Mouse (Mus musculus): ENCODE data around the gene Lrrk1. TPM values are rescaled to one million over a fixed set of nuclear protein-coding genes. Genes with fewer than 3 reads are reported as not detected.

The Lrrk1 gene
- total RNA-seq, 1 experiment = 7.4 TPM

GRCm38 (mm10) chr7:66253975-66254651 is 134.0 kb downstream of the Lrrk1 start:
- Histone ChIP-seq H3K9me3 (ENCODE audit: control insufficient read depth, insufficient read depth, low read depth, low read length) (no peaks in the 10 kb centered on the region), H3K27ac (ENCODE audit: insufficient read depth, low read depth, low read length, poor library complexity, severe bottlenecking) (no peak overlapping the region), H3K4me3 (ENCODE audit: insufficient read depth in 1 of 2, low read depth in 1 of 2, low read length in 2 of 2, poor library complexity in 1 of 2, severe bottlenecking in 1 of 2) (no peak overlapping the region), H3K9ac (ENCODE audit: insufficient read depth, low read depth, low read length, poor library complexity, severe bottlenecking) (no peak overlapping the region), H3K4me1 (ENCODE audit: control insufficient read depth in 2 of 2, insufficient read depth in 2 of 2, low read length in 2 of 2, poor library complexity in 1 of 2) (0 out of 4 replicates have a peak, but pooled peaks cover 0 to 1% of the 10 kb centered on the region in 2 experiments), H3K36me3 (ENCODE audit: control insufficient read depth, insufficient read depth, low read length, poor library complexity, severe bottlenecking) (no peaks in the 10 kb centered on the region)
- TF ChIP-seq ZNF384 (IDR thresholded peaks at IDR 0.05; ENCODE audit: low read depth, low read length) (no peak), ZC3H11A (IDR thresholded peaks at IDR 0.05; ENCODE audit: borderline replicate concordance, low read depth, low read length) (no peak)
- DNase-seq (ENCODE audit: low read depth, low spot score) = no peak
- in situ Hi-C loops (cut with MboI; ENCODE audit: low sequenced_read_pairs in 2 of 2, unreplicated experiment in 2 of 2) = no loop called here

GRCm38 (mm10) chr7:66250030-66250429 is 138.1 kb downstream of the Lrrk1 start:
- H3K27ac ChIP-seq (ENCODE audit: insufficient read depth, low read depth, low read length, poor library complexity, severe bottlenecking) = no peak overlapping the region
- H3K4me1 ChIP-seq (ENCODE audit: control insufficient read depth in 2 of 2, insufficient read depth in 2 of 2, low read length in 2 of 2, poor library complexity in 1 of 2) = no peaks in the 10 kb centered on the region
- no peak overlapping the region for H3K4me3 ChIP-seq (ENCODE audit: insufficient read depth in 1 of 2, low read depth in 1 of 2, low read length in 2 of 2, poor library complexity in 1 of 2, severe bottlenecking in 1 of 2)
- no peak overlapping the region for H3K9ac ChIP-seq (ENCODE audit: insufficient read depth, low read depth, low read length, poor library complexity, severe bottlenecking)
- H3K36me3 ChIP-seq (ENCODE audit: control insufficient read depth, insufficient read depth, low read length, poor library complexity, severe bottlenecking) = no peaks in the 10 kb centered on the region
- in situ Hi-C loops (cut with MboI; ENCODE audit: low sequenced_read_pairs in 2 of 2, unreplicated experiment in 2 of 2) = no loop called here
- TF ChIP-seq HCFC1 (IDR thresholded peaks at IDR 0.05; ENCODE audit: borderline replicate concordance, insufficient read depth, low read length) (no peak), ZC3H11A (IDR thresholded peaks at IDR 0.05; ENCODE audit: borderline replicate concordance, low read depth, low read length) (0 out of 2 replicates have a peak, but pooled peaks have one; percentile 17)
- DNase-seq (ENCODE audit: low read depth, low spot score) = peak; percentile 44
- no peaks in the 10 kb centered on the region for H3K9me3 ChIP-seq (ENCODE audit: control insufficient read depth, insufficient read depth, low read depth, low read length)

GRCm38 (mm10) chr7:66249426-66249825 is 138.7 kb downstream of the Lrrk1 start:
- Histone ChIP-seq H3K9ac (ENCODE audit: insufficient read depth, low read depth, low read length, poor library complexity, severe bottlenecking) (no peak overlapping the region), H3K36me3 (ENCODE audit: control insufficient read depth, insufficient read depth, low read length, poor library complexity, severe bottlenecking) (no peaks in the 10 kb centered on the region), H3K27ac (ENCODE audit: insufficient read depth, low read depth, low read length, poor library complexity, severe bottlenecking) (no peak overlapping the region), H3K4me3 (ENCODE audit: insufficient read depth in 1 of 2, low read depth in 1 of 2, low read length in 2 of 2, poor library complexity in 1 of 2, severe bottlenecking in 1 of 2) (no peak overlapping the region), H3K9me3 (ENCODE audit: control insufficient read depth, insufficient read depth, low read depth, low read length) (no peaks in the 10 kb centered on the region), H3K4me1 (ENCODE audit: control insufficient read depth in 2 of 2, insufficient read depth in 2 of 2, low read length in 2 of 2, poor library complexity in 1 of 2) (no peaks in the 10 kb centered on the region)
- in situ Hi-C loops (cut with MboI; ENCODE audit: low sequenced_read_pairs in 2 of 2, unreplicated experiment in 2 of 2) = no loop called here
- DNase-seq (ENCODE audit: low read depth, low spot score) = no peak
- TF ChIP-seq ZC3H11A (IDR thresholded peaks at IDR 0.05; ENCODE audit: borderline replicate concordance, low read depth, low read length) = no peak
- TF ChIP-seq ZNF384 (IDR thresholded peaks at IDR 0.05; ENCODE audit: low read depth, low read length) = no peak
- TF ChIP-seq HCFC1 (IDR thresholded peaks at IDR 0.05; ENCODE audit: borderline replicate concordance, insufficient read depth, low read length) = no peak
- no peak for TF ChIP-seq MAFK (IDR thresholded peaks at IDR 0.05; ENCODE audit: insufficient read depth, low read depth, low read length)
- no peak for TF ChIP-seq CHD2 (IDR thresholded peaks at IDR 0.05; ENCODE audit: low read depth, low read length)

GRCm38 (mm10) chr7:66249020-66249419 is 139.1 kb downstream of the Lrrk1 start:
- no peak for DNase-seq (ENCODE audit: low read depth, low spot score)
- no peak overlapping the region for H3K4me3 ChIP-seq (ENCODE audit: insufficient read depth in 1 of 2, low read depth in 1 of 2, low read length in 2 of 2, poor library complexity in 1 of 2, severe bottlenecking in 1 of 2)
- in situ Hi-C loops (cut with MboI; ENCODE audit: low sequenced_read_pairs in 2 of 2, unreplicated experiment in 2 of 2) = no loop called here
- H3K9me3 ChIP-seq (ENCODE audit: control insufficient read depth, insufficient read depth, low read depth, low read length) = no peaks in the 10 kb centered on the region
- TF ChIP-seq ZNF384 (IDR thresholded peaks at IDR 0.05; ENCODE audit: low read depth, low read length) = no peak
- TF ChIP-seq MAFK (IDR thresholded peaks at IDR 0.05; ENCODE audit: insufficient read depth, low read depth, low read length) = no peak
- no peak for TF ChIP-seq CHD2 (IDR thresholded peaks at IDR 0.05; ENCODE audit: low read depth, low read length)
- TF ChIP-seq ZC3H11A (IDR thresholded peaks at IDR 0.05; ENCODE audit: borderline replicate concordance, low read depth, low read length) = no peak
- no peak for TF ChIP-seq HCFC1 (IDR thresholded peaks at IDR 0.05; ENCODE audit: borderline replicate concordance, insufficient read depth, low read length)
- no peaks in the 10 kb centered on the region for H3K4me1 ChIP-seq (ENCODE audit: control insufficient read depth in 2 of 2, insufficient read depth in 2 of 2, low read length in 2 of 2, poor library complexity in 1 of 2)
- no peaks in the 10 kb centered on the region for H3K36me3 ChIP-seq (ENCODE audit: control insufficient read depth, insufficient read depth, low read length, poor library complexity, severe bottlenecking)
- H3K27ac ChIP-seq (ENCODE audit: insufficient read depth, low read depth, low read length, poor library complexity, severe bottlenecking) = no peak overlapping the region
- no peak overlapping the region for H3K9ac ChIP-seq (ENCODE audit: insufficient read depth, low read depth, low read length, poor library complexity, severe bottlenecking)

GRCm38 (mm10) chr7:66248270-66248669 is 139.9 kb downstream of the Lrrk1 start:
- in situ Hi-C loops (cut with MboI; ENCODE audit: low sequenced_read_pairs in 2 of 2, unreplicated experiment in 2 of 2) = no loop called here
- Histone ChIP-seq H3K36me3 (ENCODE audit: control insufficient read depth, insufficient read depth, low read length, poor library complexity, severe bottlenecking) (no peaks in the 10 kb centered on the region), H3K9ac (ENCODE audit: insufficient read depth, low read depth, low read length, poor library complexity, severe bottlenecking) (no peak overlapping the region), H3K4me1 (ENCODE audit: control insufficient read depth in 2 of 2, insufficient read depth in 2 of 2, low read length in 2 of 2, poor library complexity in 1 of 2) (no peaks in the 10 kb centered on the region), H3K4me3 (ENCODE audit: insufficient read depth in 1 of 2, low read depth in 1 of 2, low read length in 2 of 2, poor library complexity in 1 of 2, severe bottlenecking in 1 of 2) (no peak overlapping the region), H3K9me3 (ENCODE audit: control insufficient read depth, insufficient read depth, low read depth, low read length) (no peaks in the 10 kb centered on the region), H3K27ac (ENCODE audit: insufficient read depth, low read depth, low read length, poor library complexity, severe bottlenecking) (no peak overlapping the region)
- TF ChIP-seq CHD2 (IDR thresholded peaks at IDR 0.05; ENCODE audit: low read depth, low read length) (no peak), ZC3H11A (IDR thresholded peaks at IDR 0.05; ENCODE audit: borderline replicate concordance, low read depth, low read length) (no peak), ZNF384 (IDR thresholded peaks at IDR 0.05; ENCODE audit: low read depth, low read length) (no peak), MAFK (IDR thresholded peaks at IDR 0.05; ENCODE audit: insufficient read depth, low read depth, low read length) (no peak), HCFC1 (IDR thresholded peaks at IDR 0.05; ENCODE audit: borderline replicate concordance, insufficient read depth, low read length) (no peak)
- DNase-seq (ENCODE audit: low read depth, low spot score) = no peak

Data from ES-E14 (cell line).